Mouse (Mus musculus) heart, adult 11 months (tissue): ENCODE data around the gene Cyp4f17.
"Not testable (repeated sequence)": the region's sequence is repeated elsewhere in the genome, so short reads cannot be mapped to it uniquely, and the experiment has no call there.

Source experiments
- DNase-seq: peaks from one replicate; pipeline ENCODE4 v3.0.0; 2022

The Cyp4f17 gene

GRCm38 (mm10) chr17:32527748-32528147, 21.9 kb downstream of the Cyp4f17 start:
- DNase-seq: peak; percentile 91

DNA sequence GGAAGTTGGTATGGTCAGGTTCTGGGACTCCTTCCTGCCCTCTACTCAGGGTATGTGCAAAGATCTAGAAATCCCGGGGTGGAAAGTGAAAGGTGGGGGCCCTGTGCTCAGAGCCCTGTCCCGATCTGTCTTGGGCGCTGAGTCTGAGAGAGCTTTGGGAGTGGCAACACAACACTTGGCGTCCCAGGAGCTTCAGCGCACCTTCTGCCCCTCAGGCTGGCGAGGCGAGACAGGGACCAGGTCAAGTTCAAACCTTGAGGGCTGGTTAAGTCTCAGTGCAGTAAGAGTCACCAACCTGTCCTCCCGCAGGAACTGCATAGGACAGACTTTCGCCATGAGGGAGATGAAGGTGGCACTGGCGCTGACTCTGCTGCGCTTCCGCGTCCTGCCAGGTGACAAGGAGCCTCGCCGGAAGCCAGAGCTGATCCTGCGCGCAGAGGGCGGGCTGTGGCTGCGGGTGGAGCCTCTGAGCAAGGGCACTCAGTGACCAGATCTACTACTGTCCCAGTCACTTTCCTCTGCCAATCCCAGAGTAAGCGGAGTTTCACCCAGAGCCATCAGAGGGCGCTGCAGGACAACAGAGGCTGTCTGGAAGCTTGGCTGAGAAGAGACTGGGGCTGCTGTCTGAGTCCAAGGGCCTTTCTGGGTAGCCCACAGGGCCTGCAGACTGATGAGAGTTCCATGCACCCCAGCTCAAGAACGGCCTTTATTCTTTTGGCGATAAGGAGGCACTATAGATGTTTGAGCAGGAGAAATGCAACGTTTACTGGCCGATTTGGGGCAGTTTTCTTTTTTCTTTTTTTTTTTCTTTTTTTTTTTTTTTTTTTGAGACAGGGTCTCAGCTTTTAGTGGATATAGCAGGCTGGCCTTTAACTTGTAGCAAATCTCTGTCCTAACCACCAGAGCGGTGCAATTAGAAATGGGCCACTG, 22.8 kb downstream of the Cyp4f17 start:
- peak; percentile 98 for DNase-seq

- peak; percentile 71 for DNase-seq
Observed at GRCm38 (mm10) chr17:32532356-32532755, 26.5 kb downstream of the Cyp4f17 start.

GRCm38 (mm10) chr17:32534068-32534467, 28.2 kb downstream of the Cyp4f17 start:
- peak; percentile 93 for DNase-seq

- peak; percentile 99 for DNase-seq
Observed at GRCm38 (mm10) chr17:32536051-32536866, 30.4 kb downstream of the Cyp4f17 start, which contains the start of gene Cyp4f16. Cyp4f16 (plus strand) TSS chr17:32536558.

- DNase-seq: peak; percentile 91
Observed at GRCm38 (mm10) chr17:32536867-32537250, 31.0 kb downstream of the Cyp4f17 start.

GRCm38 (mm10) chr17:32544792-32545191, 38.9 kb downstream of the Cyp4f17 start:
- DNase-seq: not testable (repeated sequence)

GRCm38 (mm10) chr17:32550377-32550776, 44.5 kb downstream of the Cyp4f17 start:
- DNase-seq: not testable (repeated sequence)

GRCm38 (mm10) chr17:32550900-32551770, 45.3 kb downstream of the Cyp4f17 start:
- peak; percentile 92 for DNase-seq

DNA sequence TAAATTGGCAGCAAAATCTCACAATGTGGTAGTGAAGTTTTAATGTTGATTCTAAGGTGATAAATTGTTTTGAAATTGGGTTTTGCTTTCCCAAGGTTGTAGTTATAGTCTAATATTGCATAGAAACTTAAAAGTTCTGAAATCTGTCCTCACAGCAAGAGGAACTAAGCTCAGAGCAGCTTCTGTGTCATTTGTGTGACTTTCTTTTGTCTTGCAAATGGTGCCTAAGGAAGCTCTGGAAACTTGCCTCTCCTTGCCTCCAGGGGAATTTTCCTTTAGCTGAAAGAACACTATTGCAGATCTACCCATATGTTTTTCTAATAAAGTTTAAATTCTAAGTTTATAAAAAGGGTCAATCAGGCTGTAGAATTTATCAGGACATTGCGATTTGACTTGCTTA, 47.2 kb downstream of the Cyp4f17 start:
- not testable (repeated sequence) for DNase-seq

DNA sequence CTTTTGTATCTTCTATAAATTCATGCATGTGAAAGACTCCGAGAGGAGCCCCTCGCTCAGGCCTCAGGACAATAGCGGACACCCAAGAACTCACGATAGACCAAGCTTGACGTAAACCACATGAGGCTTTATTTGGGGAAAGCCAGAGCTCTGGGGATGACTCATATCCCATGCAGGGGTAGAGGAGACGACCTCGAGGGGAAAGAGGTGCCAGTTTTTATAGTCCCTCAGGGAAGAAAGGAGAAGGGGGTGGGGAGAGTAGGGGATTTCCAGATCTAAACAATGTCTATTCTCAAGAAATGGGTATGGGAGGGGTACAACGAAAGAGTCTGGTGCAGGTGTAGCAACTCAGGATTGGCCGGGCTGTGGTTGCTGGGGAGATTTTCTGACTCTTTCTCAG, 48.5 kb downstream of the Cyp4f17 start:
- DNase-seq: peak; percentile 42

- DNase-seq: peak; percentile 73
Observed at GRCm38 (mm10) chr17:32563301-32563700, 57.5 kb downstream of the Cyp4f17 start.

DNA sequence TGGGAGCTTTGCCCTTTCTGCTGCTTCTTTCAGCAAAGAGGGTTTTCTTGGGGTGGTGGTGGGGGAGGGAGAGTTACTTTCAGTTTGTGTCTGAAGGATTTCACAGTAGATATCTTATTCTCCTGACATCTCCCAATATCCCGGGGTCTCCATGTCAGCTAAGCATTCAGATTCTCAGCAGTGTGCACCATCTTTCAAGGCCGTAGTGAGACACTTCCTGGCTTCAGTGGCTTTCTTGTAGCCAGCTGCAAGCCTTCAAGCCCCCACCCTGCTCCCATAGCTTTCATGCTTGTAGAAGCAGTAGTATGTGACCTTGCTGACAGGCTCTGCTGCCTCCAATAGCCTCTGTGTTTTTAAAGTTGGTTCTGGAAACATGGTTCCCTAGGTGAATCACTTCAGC, 67.4 kb downstream of the Cyp4f17 start:
- peak; percentile 67 for DNase-seq

DNA sequence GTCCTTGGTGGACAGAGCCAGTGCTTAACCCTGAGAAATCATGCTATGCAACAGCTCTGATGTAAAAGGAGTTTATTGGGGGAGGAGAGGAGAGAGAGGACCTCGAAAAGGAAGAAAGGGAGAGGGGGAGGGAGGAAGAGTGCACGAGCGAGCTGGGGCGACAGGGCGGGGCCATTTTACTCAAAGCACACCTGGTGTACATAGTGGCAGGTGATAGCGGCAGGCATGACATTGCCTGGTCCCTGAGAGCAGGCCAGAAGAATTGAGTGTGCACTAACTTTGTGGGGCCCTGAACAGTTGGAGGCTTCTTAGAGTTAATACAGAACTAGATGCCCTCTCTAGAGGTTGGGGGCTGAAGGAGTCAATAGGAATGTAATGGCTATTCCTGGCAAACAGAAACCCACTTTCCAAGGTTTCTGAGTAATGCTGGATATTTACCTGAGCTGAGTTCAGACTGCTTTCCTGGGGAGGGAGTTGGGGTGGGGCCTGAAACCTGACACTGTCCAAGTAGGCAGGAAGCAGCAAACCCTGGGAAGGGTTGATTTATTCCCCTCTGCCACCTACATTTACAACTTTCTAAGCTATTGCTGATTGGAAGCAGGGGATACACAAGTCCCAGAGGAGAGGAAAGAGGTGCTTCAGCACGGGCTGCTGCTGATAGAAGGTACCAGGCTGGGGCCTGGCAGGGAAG, 71.8 kb downstream of the Cyp4f17 start:
- DNase-seq: peak; percentile 87
